Mouse (Mus musculus) cerebellum, adult 8-10 months (tissue): ENCODE results near the gene Krt15.

Source experiments
- DNase-seq: peaks from one replicate; pipeline ENCODE4 v3.0.0; 2022

The Krt15 gene

GRCm38 (mm10) chr11:100135731-100136130 lies at the start of gene Krt15:
Gene Krt15, minus strand, starts transcription at chr11:100135928.
- no peak for DNase-seq

GRCm38 (mm10) chr11:100181725-100182124 lies 46.0 kb upstream of the Krt15 start:
- no peak for DNase-seq

- no peak for DNase-seq
These were observed 43.5 kb upstream of the Krt15 start for GRCm38 (mm10) chr11:100179260-100179659.

- no peak for DNase-seq
These were observed 42.6 kb upstream of the Krt15 start for GRCm38 (mm10) chr11:100178307-100178706.

- DNase-seq = no peak
These were observed 41.1 kb upstream of the Krt15 start for GRCm38 (mm10) chr11:100176791-100177190.

- DNase-seq = peak; percentile 40
These were observed 33.3 kb upstream of the Krt15 start for GRCm38 (mm10) chr11:100168765-100169762.

- no peak for DNase-seq
These were observed 32.3 kb upstream of the Krt15 start for GRCm38 (mm10) chr11:100168071-100168470.

GRCm38 (mm10) chr11:100164392-100164791 lies 28.7 kb upstream of the Krt15 start:
- DNase-seq = no peak

- no peak for DNase-seq
These were observed 22.3 kb upstream of the Krt15 start for GRCm38 (mm10) chr11:100157908-100158477.

GRCm38 (mm10) chr11:100157331-100157730 lies 21.6 kb upstream of the Krt15 start:
- DNase-seq = no peak

GRCm38 (mm10) chr11:100155497-100156255 lies 19.9 kb upstream of the Krt15 start:
- DNase-seq = no peak

GRCm38 (mm10) chr11:100148615-100149330 lies 13.0 kb upstream of the Krt15 start, which contains the start of gene Krt19:
Gene Krt19, minus strand, starts transcription at chr11:100148665.
- no peak for DNase-seq

- no peak for DNase-seq
These were observed 12.0 kb upstream of the Krt15 start for GRCm38 (mm10) chr11:100147566-100148353.

- DNase-seq = no peak
These were observed 10.3 kb upstream of the Krt15 start for GRCm38 (mm10) chr11:100145858-100146560.

- no peak for DNase-seq
These were observed 9.4 kb upstream of the Krt15 start for GRCm38 (mm10) chr11:100145104-100145503.

- DNase-seq = no peak
These were observed 5.2 kb upstream of the Krt15 start for GRCm38 (mm10) chr11:100140966-100141365.

- DNase-seq = no peak
These were observed 3.7 kb upstream of the Krt15 start for GRCm38 (mm10) chr11:100139391-100139790.

- DNase-seq = no peak
These were observed 3.1 kb upstream of the Krt15 start for GRCm38 (mm10) chr11:100138809-100139208.

GRCm38 (mm10) chr11:100137693-100138092 lies 2.0 kb upstream of the Krt15 start:
- DNase-seq = no peak

GRCm38 (mm10) chr11:100136559-100136958 lies 831 bp upstream of the Krt15 start:
- DNase-seq = no peak

GRCm38 (mm10) chr11:100124901-100125300 lies 10.8 kb downstream of the Krt15 start:
- no peak for DNase-seq
